Mouse (Mus musculus): ENCODE measurements around the gene Ctps2. TPM values are rescaled to one million over a fixed set of nuclear protein-coding genes. Genes with fewer than 3 reads are reported as not detected.

The Ctps2 gene
- polyA plus RNA-seq, 1 experiment from 2014 or later, result 29.6 TPM

DNA sequence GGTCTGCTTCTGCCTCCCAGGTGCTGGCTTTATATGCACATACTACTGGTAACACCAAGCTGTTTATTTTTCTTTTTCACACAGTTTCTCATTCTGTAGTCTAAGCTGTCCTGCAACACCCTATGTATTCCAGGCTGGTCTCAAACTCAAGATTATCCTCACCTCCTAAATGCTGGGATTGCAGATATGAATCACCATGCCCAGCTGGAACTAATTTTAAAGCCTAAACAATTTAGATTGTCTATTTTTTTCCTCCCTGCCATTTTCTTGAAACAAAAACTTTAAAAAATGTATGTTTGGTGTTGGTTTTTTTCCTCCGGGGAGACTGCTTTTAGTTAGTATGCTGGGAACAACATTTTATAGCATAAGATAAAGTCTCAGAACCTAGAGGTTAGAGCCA lies 141.7 kb downstream of the Ctps2 start:
- Histone ChIP-seq H3K9me3 (ENCODE audit: control insufficient read depth) (no peaks in the 10 kb centered on the region), H3K4me3 (ENCODE audit: low read depth, low read length) (no peak overlapping the region), H3K4me1 (replicated peaks; ENCODE audit: control insufficient read depth, insufficient read depth, low read length) (no peaks in the 10 kb centered on the region), H3K27me3 (replicated peaks; ENCODE audit: control insufficient read depth, insufficient read depth, low read length) (no peaks in the 10 kb centered on the region), H3K27ac (ENCODE audit: low read depth, low read length) (no peak overlapping the region), H3K36me3 (ENCODE audit: control insufficient read depth, insufficient read depth) (no peaks in the 10 kb centered on the region), H3K4me2 (replicated peaks; ENCODE audit: low read depth) (no peak overlapping the region), H3K9ac (ENCODE audit: low read depth, low read length) (no peak overlapping the region)
- TF ChIP-seq CTCF (IDR thresholded peaks at IDR 0.05; ENCODE audit: low read depth), result no peak
- ATAC-seq, result no peak
- 80% methylated on average over 1 of the region's 1 CpGs for WGBS

DNA sequence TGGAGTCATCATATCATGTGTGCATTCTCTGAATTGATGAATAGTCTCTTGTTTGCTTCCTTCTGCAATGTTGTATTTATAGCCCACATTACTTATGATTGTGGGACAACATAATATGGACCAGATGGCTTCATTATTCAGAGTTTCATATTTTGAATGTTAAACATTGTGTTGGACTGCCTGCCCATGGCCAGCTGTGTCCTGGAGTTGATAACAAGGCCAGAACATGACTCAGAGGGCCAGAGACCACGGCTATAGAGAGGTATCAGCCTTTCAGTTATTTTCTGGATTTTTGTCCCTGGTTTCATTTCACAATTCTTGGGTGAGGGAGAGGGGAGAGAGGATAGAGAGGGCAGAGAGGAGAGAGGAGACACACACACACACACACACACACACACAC lies 162.9 kb downstream of the Ctps2 start:
- H3K4me1 ChIP-seq (replicated peaks; ENCODE audit: control insufficient read depth, insufficient read depth, low read length), result no peaks in the 10 kb centered on the region
- no peak overlapping the region for H3K4me3 ChIP-seq (ENCODE audit: low read depth, low read length)
- ATAC-seq, result no peak
- no peak overlapping the region for H3K4me2 ChIP-seq (replicated peaks; ENCODE audit: low read depth)
- 52% methylated on average over 1 of the region's 1 CpGs for WGBS
- no peaks in the 10 kb centered on the region for H3K9me3 ChIP-seq (ENCODE audit: control insufficient read depth)
- H3K27me3 ChIP-seq (replicated peaks; ENCODE audit: control insufficient read depth, insufficient read depth, low read length), result no peaks in the 10 kb centered on the region
- no peak overlapping the region for H3K9ac ChIP-seq (ENCODE audit: low read depth, low read length)
- H3K36me3 ChIP-seq (ENCODE audit: control insufficient read depth, insufficient read depth), result no peaks in the 10 kb centered on the region
- no peak for TF ChIP-seq CTCF (IDR thresholded peaks at IDR 0.05; ENCODE audit: low read depth)
- no peak overlapping the region for H3K27ac ChIP-seq (ENCODE audit: low read depth, low read length)

MicroRNAs within 50 kb of the gene (microRNA counts, 519-probe panel; counts per million panel counts)
- microRNA mmu-miR-3473, result not detected

Small RNA genes within 50 kb of the gene (microRNA-seq; reads per million reads assigned to microRNA genes)
- gene Mir3473a, result not detected

Other genes with a start within 250 kb of the Ctps2 start
- 233 and 235 TPM in 2 replicates for gene Rbbp7, start 140.8 kb upstream of the Ctps2 start, polyA plus RNA-seq (2015; fragmentation: Nextera tagmentation; extraction: Ambion mirVana)
- 5.7 and 6.7 TPM in 2 replicates for gene Txlng, start 71.8 kb upstream of the Ctps2 start, polyA plus RNA-seq (2015; fragmentation: Nextera tagmentation; extraction: Ambion mirVana)
- 46.7 and 47.5 TPM in 2 replicates for gene Syap1, start 12.8 kb upstream of the Ctps2 start, polyA plus RNA-seq (2015; fragmentation: Nextera tagmentation; extraction: Ambion mirVana)
- gene S100g, start 63.4 kb downstream of the Ctps2 start, polyA plus RNA-seq (2015; fragmentation: Nextera tagmentation; extraction: Ambion mirVana), result 798 and 924 TPM in 2 replicates

Measured in intestine, postnatal 0 days (tissue).